Mouse (Mus musculus): ENCODE data around the gene Prnp.

- TF ChIP-seq TAL1 (IDR thresholded peaks at IDR 0.05; ENCODE audit: low read length), result no peak
- no peak for TF ChIP-seq GATA1 (IDR thresholded peaks at IDR 0.05; ENCODE audit: low read length)
These were observed 44.0 kb downstream of the Prnp start for GRCm38 (mm10) chr2:131953711-131954110.

Measured in erythroblast, embryonic 14.5 days (primary cell).